Mouse (Mus musculus): ENCODE measurements around the gene Ralgds. TPM values are rescaled to one million over a fixed set of nuclear protein-coding genes. Genes with fewer than 3 reads are reported as not detected.

Ralgds gene
- polyA plus RNA-seq, 1 experiment from 2014 or later, result 70.8 TPM

DNA sequence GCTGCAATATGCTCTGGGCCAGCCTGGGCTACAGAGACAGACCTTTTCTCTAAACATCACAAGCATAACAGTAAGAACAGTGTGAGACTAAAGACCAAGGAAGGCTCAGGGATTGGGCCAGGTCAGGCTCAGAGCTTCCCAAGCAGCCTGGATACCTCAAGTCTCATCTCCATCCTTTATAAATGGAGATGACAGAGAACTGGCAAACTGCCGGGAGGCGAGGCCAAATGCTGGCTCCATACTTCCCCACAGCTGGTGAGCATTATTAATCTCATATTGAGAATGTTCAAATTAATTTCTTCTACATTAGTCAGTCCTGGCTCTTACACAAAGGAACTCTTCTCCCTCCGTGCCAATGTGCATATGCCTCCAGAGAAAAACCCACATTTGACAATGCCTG, 63.9 kb downstream of the Ralgds start:
- peaks cover 24% of the 10 kb centered on the region for H3K4me1 ChIP-seq
- 70% methylated on average over 3 of the region's 3 CpGs for WGBS
- no peak overlapping the region for H3K4me2 ChIP-seq (replicated peaks)
- H3K27me3 ChIP-seq, result no peaks in the 10 kb centered on the region
- H3K9me3 ChIP-seq (replicated peaks), result no peaks in the 10 kb centered on the region
- no peak overlapping the region for H3K4me3 ChIP-seq (replicated peaks)
- peak overlapping the region; percentile 52; the same call in 1 of the 2 replicates for H3K27ac ChIP-seq (replicated peaks)
- H3K36me3 ChIP-seq, result peaks cover 84% of the 10 kb centered on the region
- no peak; the same call in 1 of the 2 replicates for ATAC-seq (ENCODE audit: insufficient number of reproducible peaks, low FRiP score, low TSS enrichment, low read depth)
- H3K9ac ChIP-seq, result no peak overlapping the region

DNA sequence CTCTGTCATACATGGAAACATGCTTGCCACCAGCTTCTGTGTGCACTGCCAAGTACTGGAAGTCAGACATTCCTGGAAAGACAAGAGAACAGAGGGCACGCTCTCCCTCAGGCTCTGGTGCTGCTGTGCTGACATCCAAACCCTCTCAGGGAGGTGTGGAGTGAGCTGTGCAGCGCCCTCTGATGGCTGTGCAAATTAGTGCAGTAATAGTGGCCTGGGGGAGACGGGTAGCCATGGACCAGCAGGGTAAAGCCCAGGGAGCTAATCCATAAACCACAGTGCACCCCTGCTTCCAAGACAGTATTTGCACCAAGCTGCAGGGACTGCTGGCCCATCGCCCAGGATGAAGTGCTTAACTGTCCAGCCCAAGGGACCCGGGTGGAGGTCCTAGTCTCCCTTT, 65.1 kb downstream of the Ralgds start:
- no peak overlapping the region for H3K9ac ChIP-seq
- no peak overlapping the region for H3K4me3 ChIP-seq (replicated peaks)
- peaks cover 72% of the 10 kb centered on the region for H3K36me3 ChIP-seq
- no peaks in the 10 kb centered on the region for H3K9me3 ChIP-seq (replicated peaks)
- no peak for ATAC-seq (ENCODE audit: insufficient number of reproducible peaks, low FRiP score, low TSS enrichment, low read depth)
- peaks cover 30% of the 10 kb centered on the region for H3K4me1 ChIP-seq
- no peak overlapping the region for H3K4me2 ChIP-seq (replicated peaks)
- WGBS, result 58% methylated on average over 5 of the region's 5 CpGs
- no peaks in the 10 kb centered on the region for H3K27me3 ChIP-seq
- peak overlapping the region; percentile 52; the same call in 1 of the 2 replicates for H3K27ac ChIP-seq (replicated peaks)

DNA sequence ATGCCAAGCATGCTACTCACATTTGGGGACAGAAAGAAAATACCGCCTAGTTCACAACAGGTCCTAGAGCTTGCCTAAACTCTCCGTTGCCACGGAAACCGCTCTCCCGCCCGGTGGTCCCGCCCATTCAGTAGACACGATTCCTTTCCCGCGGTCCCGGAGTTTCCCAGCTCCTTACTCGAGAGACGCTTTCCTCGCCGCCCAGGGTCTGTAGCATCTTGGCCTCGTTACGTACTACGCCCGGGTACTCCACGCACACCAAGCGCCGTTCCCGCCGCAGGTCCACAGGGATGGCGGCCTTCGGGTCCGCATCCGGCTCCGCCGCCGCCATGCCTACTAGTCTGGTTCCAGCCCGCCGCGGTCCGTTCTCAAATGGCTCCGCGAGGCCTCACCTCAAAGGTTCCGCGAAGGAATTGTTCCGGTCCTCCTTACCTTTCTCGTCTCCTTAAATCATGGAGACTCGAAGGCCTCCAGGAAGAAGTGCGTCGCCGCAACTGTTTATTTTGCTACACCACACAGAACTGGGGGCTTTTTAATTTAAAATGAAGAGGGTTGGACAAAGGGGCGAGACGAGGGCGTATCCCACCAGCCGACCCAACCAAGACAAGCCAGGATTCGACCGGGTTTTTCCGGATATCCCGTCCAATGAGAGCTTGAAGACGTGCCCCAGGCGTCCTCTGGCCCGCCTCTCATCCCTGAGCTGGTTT, 69.9 kb downstream of the Ralgds start:
- peak overlapping the region; percentile 63 for H3K4me2 ChIP-seq (replicated peaks)
- H3K4me3 ChIP-seq (replicated peaks), result peak overlapping the region; percentile 77
- peak; percentile 93 for ATAC-seq (ENCODE audit: insufficient number of reproducible peaks, low FRiP score, low TSS enrichment, low read depth)
- peak overlapping the region; percentile 97 for H3K27ac ChIP-seq (replicated peaks)
- no peaks in the 10 kb centered on the region for H3K27me3 ChIP-seq
- H3K9me3 ChIP-seq (replicated peaks), result no peaks in the 10 kb centered on the region
- H3K4me1 ChIP-seq, result peaks cover 31% of the 10 kb centered on the region
- H3K9ac ChIP-seq, result peak overlapping the region; percentile 69
- WGBS, result under 1% methylated on average over 56 of the region's 56 CpGs
- H3K36me3 ChIP-seq, result peaks cover 31% of the 10 kb centered on the region

DNA sequence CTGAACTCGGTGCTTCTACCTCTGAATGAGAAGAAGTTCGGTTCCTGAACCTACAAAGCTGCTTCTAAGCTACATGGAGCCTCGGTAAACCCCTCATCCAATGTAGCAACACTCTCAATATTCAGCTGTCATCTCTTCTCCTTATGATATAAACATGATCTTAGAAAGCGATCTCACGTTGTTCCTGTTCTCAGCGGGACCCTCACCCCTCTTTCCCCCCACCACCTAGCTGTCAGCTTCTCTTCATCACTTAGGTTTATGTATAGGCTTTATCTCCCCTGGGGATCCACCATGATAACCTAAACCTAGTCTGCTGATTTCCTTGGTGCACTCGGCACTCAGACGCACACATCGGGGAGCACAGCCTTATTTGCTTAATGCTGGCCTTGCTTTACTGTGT, 70.7 kb downstream of the Ralgds start, which contains the start of gene Gtf3c5:
TSS of gene Gtf3c5 (minus strand) at position 101 of the 400 bp plus-strand sequence.
- Histone ChIP-seq H3K4me2 (replicated peaks) (peak within 1 kb of the TSS; percentile 63), H3K4me3 (replicated peaks) (peak within 1 kb of the TSS; percentile 77), H3K9ac (peak within 1 kb of the TSS; percentile 69), H3K27me3 (no peaks in the 10 kb centered on the region), H3K36me3 (peaks cover 23% of the 10 kb centered on the region), H3K27ac (replicated peaks) (peak within 1 kb of the TSS; percentile 97), H3K4me1 (peaks cover 22% of the 10 kb centered on the region), H3K9me3 (replicated peaks) (no peaks in the 10 kb centered on the region)
- ATAC-seq (ENCODE audit: insufficient number of reproducible peaks, low FRiP score, low TSS enrichment, low read depth), result no peak
- WGBS, result 73% methylated on average over 9 of the region's 9 CpGs

DNA sequence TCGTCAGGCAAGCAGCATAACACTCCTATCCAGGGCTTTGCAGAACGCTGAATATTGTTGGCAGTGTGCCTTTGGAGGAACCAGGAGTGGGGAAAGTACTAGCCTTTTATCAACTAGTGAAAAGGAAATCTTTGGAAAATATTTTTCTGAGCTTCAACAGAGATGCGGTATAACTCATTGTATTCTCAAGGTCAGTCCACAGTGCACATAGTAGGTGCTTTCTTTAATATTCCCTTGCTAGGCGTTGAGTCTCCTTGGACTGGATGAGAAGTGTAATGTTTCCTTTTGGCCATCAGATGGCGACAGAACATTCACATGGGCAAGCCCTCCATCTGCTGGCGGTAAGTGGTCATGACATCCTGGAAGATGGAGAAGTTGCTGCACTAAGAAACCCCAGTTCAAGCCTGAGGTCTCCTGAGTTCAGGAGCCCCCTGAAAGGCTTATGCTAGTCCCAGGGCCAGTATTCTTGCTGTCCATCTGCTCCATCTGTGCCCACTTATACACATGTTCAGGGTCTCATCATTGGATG, 72.2 kb downstream of the Ralgds start:
- ATAC-seq (ENCODE audit: insufficient number of reproducible peaks, low FRiP score, low TSS enrichment, low read depth), result no peak
- H3K27ac ChIP-seq (replicated peaks), result no peak overlapping the region
- peaks cover 21% of the 10 kb centered on the region for H3K4me1 ChIP-seq
- H3K27me3 ChIP-seq, result no peaks in the 10 kb centered on the region
- no peaks in the 10 kb centered on the region for H3K9me3 ChIP-seq (replicated peaks)
- H3K9ac ChIP-seq, result no peak overlapping the region
- no peak overlapping the region for H3K4me2 ChIP-seq (replicated peaks)
- WGBS, result 15% methylated on average over 6 of the region's 6 CpGs
- H3K36me3 ChIP-seq, result peaks cover 10% of the 10 kb centered on the region; the same call in 1 of the 2 replicates
- H3K4me3 ChIP-seq (replicated peaks), result no peak overlapping the region

DNA sequence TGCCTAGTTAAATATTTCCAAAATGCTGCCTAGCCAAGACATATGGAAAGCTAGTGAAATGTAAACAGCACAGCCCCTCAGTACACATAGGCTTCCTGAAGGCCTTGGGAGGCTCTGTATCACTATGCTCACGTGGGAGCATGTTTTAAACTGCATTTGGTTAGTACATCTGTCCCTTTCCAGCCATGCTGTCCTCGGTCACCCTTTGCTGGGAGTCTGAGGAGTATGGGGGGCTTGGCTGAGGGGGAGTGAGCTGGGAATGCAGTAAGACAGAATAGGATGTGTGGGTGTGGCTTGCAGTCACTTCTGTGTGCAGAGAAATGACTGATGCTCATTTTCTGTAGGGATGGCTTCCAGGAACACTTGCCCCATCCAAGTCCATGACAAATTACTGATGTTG, 72.8 kb downstream of the Ralgds start:
- peaks cover 21% of the 10 kb centered on the region for H3K4me1 ChIP-seq
- no peaks in the 10 kb centered on the region for H3K9me3 ChIP-seq (replicated peaks)
- whole genome bisulfite sequencing, result 40% methylated on average over 2 of the region's 2 CpGs
- no peaks in the 10 kb centered on the region for H3K27me3 ChIP-seq
- H3K36me3 ChIP-seq, result peaks cover 5% of the 10 kb centered on the region; the same call in 1 of the 2 replicates
- H3K27ac ChIP-seq (replicated peaks), result no peak overlapping the region
- no peak overlapping the region for H3K4me3 ChIP-seq (replicated peaks)
- no peak overlapping the region for H3K9ac ChIP-seq
- H3K4me2 ChIP-seq (replicated peaks), result no peak overlapping the region
- ATAC-seq (ENCODE audit: insufficient number of reproducible peaks, low FRiP score, low TSS enrichment, low read depth), result no peak

DNA sequence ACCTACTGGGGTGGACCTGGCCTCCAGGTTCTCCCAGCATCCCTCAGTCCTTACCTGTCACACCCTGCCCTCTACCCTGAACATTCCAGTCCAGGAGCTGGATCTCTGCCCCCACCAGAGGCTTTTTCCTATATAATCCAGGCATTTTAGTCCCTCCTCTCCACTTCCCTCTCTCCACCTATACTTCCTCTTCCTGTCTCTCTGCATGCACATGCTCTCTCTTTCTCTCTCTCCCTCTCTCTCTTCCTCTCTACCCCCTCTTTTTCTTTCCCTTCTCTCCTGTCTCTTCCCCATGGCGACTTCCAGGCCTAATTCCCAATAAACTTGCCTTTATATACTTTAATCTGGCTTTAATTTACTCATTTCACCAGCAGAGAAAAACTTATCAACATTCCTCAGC, 75.6 kb downstream of the Ralgds start:
- Histone ChIP-seq H3K4me2 (replicated peaks) (no peak overlapping the region), H3K36me3 (no peaks in the 10 kb centered on the region), H3K4me3 (replicated peaks) (no peak overlapping the region), H3K9ac (no peak overlapping the region), H3K9me3 (replicated peaks) (no peaks in the 10 kb centered on the region), H3K4me1 (peaks cover 2% of the 10 kb centered on the region; the same call in 1 of the 2 replicates), H3K27me3 (0 out of 2 replicates have a peak, but pooled peaks cover 6% of the 10 kb centered on the region), H3K27ac (replicated peaks) (no peak overlapping the region)
- no peak for ATAC-seq (ENCODE audit: insufficient number of reproducible peaks, low FRiP score, low TSS enrichment, low read depth)
- 17% methylated on average over 1 of the region's 1 CpGs for WGBS

DNA sequence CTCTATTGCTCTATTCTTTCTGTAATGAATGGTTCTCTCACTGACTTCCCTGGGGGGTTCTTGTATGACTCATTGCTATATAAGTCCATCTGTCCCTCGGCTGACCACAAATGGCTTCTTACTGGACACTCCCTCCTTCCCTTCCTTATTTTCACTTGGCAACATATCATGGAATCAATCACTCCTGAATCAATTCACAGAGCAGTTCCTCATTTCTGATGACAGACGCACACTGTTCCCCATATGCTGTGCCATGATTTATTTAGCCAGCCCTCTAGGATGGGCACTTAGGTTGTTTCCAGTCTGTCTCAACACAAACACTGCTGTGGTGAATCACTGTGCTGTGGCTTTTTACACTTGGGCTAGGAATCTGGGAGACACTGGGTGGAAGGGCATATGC, 78.6 kb downstream of the Ralgds start:
- H3K27ac ChIP-seq (replicated peaks), result no peak overlapping the region
- ATAC-seq (ENCODE audit: insufficient number of reproducible peaks, low FRiP score, low TSS enrichment, low read depth), result peak; percentile 24; the same call in 1 of the 2 replicates
- H3K27me3 ChIP-seq, result 0 out of 2 replicates have a peak, but pooled peaks cover 9% of the 10 kb centered on the region
- WGBS, result 64% methylated on average over 2 of the region's 2 CpGs
- H3K9me3 ChIP-seq (replicated peaks), result no peaks in the 10 kb centered on the region
- H3K4me1 ChIP-seq, result no peaks in the 10 kb centered on the region
- H3K4me3 ChIP-seq (replicated peaks), result no peak overlapping the region
- H3K4me2 ChIP-seq (replicated peaks), result no peak overlapping the region
- no peaks in the 10 kb centered on the region for H3K36me3 ChIP-seq
- no peak overlapping the region for H3K9ac ChIP-seq

DNA sequence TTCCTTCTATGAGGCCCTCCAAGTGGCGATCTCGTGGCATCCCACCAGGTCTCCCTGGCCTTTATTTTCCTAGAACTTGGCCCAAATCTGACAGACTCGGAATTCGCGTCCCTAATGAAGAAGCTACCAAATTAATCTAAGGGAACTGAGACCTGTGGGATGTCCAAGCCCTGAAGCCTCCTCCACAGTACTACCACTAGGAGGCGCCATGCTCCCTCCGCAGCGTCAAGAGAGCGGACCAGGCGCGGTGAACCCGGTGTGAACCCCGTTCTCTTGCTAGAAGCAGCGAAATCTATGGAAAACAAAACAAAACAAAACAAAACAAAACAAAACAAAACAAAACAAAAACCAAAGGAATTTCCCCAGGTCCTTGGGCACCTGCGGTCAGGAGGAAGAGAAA, 79.9 kb downstream of the Ralgds start:
- Histone ChIP-seq H3K9me3 (replicated peaks) (no peaks in the 10 kb centered on the region), H3K36me3 (no peaks in the 10 kb centered on the region), H3K9ac (no peak overlapping the region), H3K4me3 (replicated peaks) (no peak overlapping the region), H3K27ac (replicated peaks) (no peak overlapping the region), H3K27me3 (0 out of 2 replicates have a peak, but pooled peaks cover 9% of the 10 kb centered on the region), H3K4me1 (no peaks in the 10 kb centered on the region), H3K4me2 (replicated peaks) (no peak overlapping the region)
- 4% methylated on average over 15 of the region's 15 CpGs for WGBS
- ATAC-seq (ENCODE audit: insufficient number of reproducible peaks, low FRiP score, low TSS enrichment, low read depth), result no peak

DNA sequence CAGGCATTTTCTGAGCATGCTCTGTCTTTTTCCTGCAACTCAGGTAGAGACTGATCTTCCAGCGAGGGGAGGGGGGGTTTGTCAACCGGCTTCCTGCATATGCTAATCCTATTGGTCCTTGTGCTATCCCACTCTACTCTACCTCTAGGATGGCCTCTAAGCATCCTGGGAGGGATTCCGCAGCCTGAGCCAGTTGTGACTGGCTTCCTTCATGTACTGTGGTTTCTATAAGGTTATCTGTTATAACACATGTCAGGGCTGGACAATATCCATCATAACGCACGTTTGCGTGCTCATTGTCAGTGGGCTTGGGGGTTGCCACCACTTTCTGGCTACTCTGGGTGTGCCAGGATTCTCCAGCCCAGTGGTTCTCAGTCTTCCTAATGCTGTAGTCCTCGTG, 83.1 kb downstream of the Ralgds start:
- no peak for ATAC-seq (ENCODE audit: insufficient number of reproducible peaks, low FRiP score, low TSS enrichment, low read depth)
- H3K9ac ChIP-seq, result no peak overlapping the region
- 77% methylated on average over 7 of the region's 7 CpGs for WGBS
- 0 out of 2 replicates have a peak, but pooled peaks cover 9% of the 10 kb centered on the region for H3K27me3 ChIP-seq
- H3K9me3 ChIP-seq (replicated peaks), result no peaks in the 10 kb centered on the region
- no peaks in the 10 kb centered on the region for H3K4me1 ChIP-seq
- H3K27ac ChIP-seq (replicated peaks), result no peak overlapping the region
- H3K4me2 ChIP-seq (replicated peaks), result no peak overlapping the region
- H3K4me3 ChIP-seq (replicated peaks), result no peak overlapping the region
- H3K36me3 ChIP-seq, result no peaks in the 10 kb centered on the region

DNA sequence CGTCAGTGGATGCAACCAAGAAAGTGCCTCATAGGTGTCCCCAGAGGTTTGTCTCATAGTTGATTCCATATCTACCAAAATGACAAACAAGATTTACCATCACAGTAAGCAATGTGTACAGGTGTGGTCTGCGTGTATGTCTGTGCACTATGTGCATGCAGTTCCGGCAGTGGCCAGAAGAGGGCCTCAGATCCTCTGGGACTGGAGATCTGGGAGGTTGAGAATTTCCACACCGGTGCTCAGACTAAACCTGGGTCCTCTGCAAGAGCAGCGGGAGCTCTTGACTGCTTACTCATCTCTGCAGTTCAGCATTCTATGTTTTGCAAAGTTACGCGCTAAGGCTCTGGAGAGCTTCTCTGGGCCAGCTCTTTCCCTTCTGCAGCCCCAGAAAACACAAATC, 84.1 kb downstream of the Ralgds start:
- Histone ChIP-seq H3K9ac (no peak overlapping the region), H3K4me1 (no peaks in the 10 kb centered on the region), H3K27ac (replicated peaks) (no peak overlapping the region), H3K9me3 (replicated peaks) (no peaks in the 10 kb centered on the region), H3K27me3 (0 out of 2 replicates have a peak, but pooled peaks cover 9% of the 10 kb centered on the region), H3K4me3 (replicated peaks) (no peak overlapping the region), H3K36me3 (no peaks in the 10 kb centered on the region), H3K4me2 (replicated peaks) (no peak overlapping the region)
- 88% methylated on average over 7 of the region's 7 CpGs for WGBS
- no peak for ATAC-seq (ENCODE audit: insufficient number of reproducible peaks, low FRiP score, low TSS enrichment, low read depth)
